Mouse (Mus musculus) brain, embryonic 14.5 days (tissue): Measurements from ENCODE around the gene Zdhhc9. TPM values are rescaled to one million over a fixed set of nuclear protein-coding genes. Genes with fewer than 3 reads are reported as not detected.
"Not testable (repeated sequence)": the region's sequence is repeated elsewhere in the genome, so short reads cannot be mapped to it uniquely, and the experiment has no call there.

Source experiments
- DNase-seq: peaks from one replicate; pipeline ENCODE4 v3.0.0-alpha.2; 2011; ENCODE audit warnings: low read depth
- CTCF ChIP-seq: fragments of 200-500 bp; IDR thresholded peaks from 2 replicates; pipeline ENCODE4 v1.5.1; 2012; ENCODE audit warnings: inconsistent platforms, mild to moderate bottlenecking, moderate library complexity, borderline replicate concordance; ENCODE audit not compliant: insufficient read depth, insufficient read length; ENCODE audit errors: extremely low read depth
- POLR2A ChIP-seq: fragments of 200-500 bp; IDR thresholded peaks from 2 replicates; pipeline ENCODE4 v1.6.1; 2012; ENCODE audit warnings: mild to moderate bottlenecking, inconsistent platforms, borderline replicate concordance; ENCODE audit not compliant: poor library complexity, insufficient read depth, insufficient read length, severe bottlenecking; ENCODE audit errors: extremely low read depth
- polyA plus RNA-seq: library from polyadenylated mRNA; depleted of rRNA; stranded (reverse); fragments of >200 nt; gene quantifications from 2 replicates; pipeline ENCODE4 v1.2.3, GENCODE M21; 2012; rRNA removed

The Zdhhc9 gene
- 53.6 and 65.2 TPM in 2 replicates for polyA plus RNA-seq

DNA sequence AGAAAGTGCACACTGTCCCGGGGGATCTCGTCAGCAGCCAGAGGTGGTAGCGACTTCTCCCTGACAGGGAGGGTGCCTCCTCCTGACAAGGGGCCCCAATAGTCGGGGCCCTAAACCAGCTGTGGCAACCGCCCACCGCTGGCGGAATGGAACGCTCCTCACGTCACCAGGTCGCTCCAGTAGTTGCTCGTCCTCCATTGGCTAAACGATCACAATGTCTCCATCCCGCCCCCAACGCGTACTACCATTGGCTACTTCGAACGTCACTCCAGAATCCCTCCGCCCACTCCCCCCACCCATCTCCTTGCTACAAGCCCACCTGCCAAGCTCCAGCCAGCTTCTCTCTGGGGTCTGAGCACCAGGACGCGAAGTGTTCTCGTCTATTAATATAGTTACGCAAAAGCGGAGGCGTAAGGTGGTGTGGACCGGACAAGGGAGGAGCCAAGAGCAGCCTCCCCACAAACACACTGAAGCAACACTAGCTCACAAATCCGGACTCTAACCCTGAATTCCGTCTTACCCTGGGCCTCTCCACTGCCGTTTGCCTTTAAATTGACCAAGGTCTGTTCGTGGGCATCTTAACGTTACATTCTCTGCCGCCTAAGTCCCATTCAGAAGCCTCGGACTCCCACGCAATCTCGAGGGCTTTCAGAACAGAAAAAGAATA, at the start of gene Zdhhc9:
TSS of gene Zdhhc9 (minus strand) at position 360 of the 667 bp plus-strand sequence.
- TF ChIP-seq POLR2A: peak; percentile 47; the same call in 1 of the 2 replicates
- no peak for TF ChIP-seq CTCF
- peak; percentile 97 for DNase-seq

DNA sequence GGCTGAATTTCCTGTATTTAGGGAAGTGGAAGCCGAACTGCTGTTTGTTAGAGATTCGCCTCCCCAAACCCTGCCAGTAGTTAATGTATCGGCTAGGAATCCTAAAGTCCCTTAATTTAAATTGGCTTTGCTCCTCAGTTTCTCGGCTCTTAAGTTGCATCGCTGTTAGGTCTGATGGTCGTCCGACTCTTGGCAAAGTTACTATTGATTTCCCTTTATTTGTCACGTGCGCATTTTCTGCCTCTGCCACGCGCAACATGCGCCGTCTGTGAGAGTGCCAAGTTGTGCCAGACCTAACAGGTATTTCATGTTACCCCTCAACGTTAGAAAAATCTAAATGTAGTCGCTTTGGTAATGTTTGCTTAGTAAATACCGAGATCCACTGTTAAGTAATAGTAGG, 48.3 kb upstream of the Zdhhc9 start:
- TF ChIP-seq CTCF: no peak
- no peak for TF ChIP-seq POLR2A
- DNase-seq: no peak

DNA sequence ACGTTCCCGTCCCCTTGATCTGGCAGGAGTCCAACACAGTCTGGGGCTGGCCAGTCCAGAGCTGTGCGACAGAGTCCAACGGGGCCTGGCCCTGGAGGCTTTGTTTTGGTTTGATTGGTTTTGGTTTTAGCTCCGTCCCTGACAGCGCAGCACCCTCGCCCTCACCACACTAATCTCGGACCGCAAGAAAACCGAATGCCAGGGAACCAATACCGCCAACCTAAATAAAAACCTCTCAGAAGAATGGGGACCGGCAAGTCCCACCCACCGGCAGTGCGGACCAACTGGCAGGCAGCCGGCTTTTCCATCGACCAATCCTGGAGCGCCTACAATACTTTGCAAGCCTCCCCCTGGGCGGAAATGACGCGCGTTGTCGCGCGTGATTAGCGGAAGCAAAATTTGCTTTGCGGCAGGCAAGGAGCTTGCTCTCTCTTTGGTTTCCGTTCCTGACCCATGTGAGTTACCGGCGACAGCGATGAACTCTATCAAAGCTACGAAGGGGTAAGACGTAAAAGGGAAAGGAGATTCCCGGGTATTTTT, 47.9 kb upstream of the Zdhhc9 start, which contains the start of gene Utp14a:
TSS of gene Utp14a (plus strand) at position 395 of the 540 bp plus-strand sequence.
- DNase-seq: peak; percentile 98
- TF ChIP-seq CTCF: no peak
- 0 out of 2 replicates have a peak, but pooled peaks have one; percentile 11 for TF ChIP-seq POLR2A

DNA sequence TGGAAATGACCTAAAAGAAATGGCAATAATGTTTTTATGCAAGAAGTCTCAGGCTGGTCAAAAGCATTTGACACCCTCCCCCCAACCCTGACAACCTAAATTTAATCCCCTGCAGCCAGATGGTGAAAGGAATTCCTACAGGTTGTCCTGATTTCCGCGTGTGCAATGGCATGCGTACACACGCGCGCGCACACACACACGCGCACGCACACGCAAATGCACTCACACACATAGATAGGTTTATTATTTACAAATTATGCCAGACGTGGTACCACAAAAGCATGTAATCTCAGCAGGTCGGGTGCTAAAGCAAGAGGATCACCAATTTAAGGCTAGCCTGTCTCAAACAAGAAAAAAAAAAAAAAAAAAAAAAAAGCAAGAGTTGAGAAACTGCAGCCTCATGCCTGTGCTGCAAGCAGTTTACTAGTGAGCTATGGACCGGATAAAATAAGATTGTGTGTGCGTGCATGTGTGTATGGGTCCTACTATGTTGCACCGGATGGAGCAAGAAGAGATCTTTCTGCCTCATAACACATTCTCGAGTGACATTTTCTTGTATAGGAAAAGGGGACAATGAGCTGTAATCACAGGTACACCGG, 47.3 kb upstream of the Zdhhc9 start:
- no peak for TF ChIP-seq CTCF
- TF ChIP-seq POLR2A: no peak
- peak; percentile 44 for DNase-seq

DNA sequence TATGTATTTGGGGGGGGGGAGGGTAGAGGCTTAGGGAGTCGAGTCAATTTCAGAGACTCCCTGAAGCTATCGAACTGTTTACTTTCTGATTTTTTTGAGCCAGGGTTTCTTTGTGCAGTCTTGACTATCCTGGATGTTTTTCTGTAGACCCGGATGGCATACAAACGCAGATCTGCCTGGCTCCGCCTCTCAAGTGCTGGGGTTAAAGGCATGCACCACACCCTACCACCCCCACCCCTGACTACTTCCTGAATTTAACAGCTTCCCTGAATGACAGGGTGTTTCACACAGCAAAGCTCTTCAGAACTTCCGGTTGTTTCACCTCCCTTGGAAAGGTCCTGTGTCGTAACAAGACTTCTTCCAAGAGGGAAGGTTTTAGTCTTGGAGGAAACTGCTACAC, 25.7 kb upstream of the Zdhhc9 start:
- no peak for TF ChIP-seq POLR2A
- no peak for TF ChIP-seq CTCF
- no peak for DNase-seq

DNA sequence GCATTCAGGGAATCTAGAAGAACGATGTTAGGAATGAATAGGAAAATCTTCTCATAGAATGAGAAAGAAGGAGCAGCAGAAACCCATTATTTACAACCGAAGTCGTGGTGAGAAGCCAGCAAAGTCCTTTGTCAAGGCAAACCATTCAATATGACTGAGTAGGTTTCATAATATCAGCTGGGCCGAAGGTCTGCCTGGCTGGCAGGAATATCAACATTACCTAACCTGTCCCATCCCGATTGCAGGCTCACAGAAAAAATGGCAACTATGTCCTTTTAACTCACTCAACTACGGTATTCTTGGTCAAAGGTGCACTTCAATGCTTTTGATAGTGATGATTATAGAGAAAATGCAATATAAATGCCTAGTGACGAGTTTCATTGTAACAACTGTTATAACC, 17.5 kb upstream of the Zdhhc9 start:
- no peak for DNase-seq
- TF ChIP-seq CTCF (no peak), POLR2A (no peak)

DNA sequence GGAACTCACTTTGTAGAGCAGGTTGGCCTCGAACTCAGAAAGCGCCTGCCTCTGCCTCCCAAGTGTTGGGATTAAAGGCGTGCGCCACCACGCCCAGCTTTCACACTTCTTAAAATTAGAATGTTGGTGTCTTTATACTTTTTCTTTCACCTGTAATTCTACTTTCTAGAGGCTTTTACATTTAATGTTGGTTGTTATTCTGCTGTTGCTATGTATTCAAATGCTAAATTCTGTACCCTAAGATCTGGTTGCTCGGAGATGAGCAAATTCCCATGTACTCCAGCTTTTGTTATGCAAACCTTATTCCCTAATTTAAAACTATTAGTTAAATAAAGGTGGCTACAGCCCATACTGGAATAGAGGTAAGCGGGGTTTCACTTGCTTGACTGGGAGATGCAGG, 14.0 kb upstream of the Zdhhc9 start:
- no peak for DNase-seq
- no peak for TF ChIP-seq POLR2A
- TF ChIP-seq CTCF: no peak

DNA sequence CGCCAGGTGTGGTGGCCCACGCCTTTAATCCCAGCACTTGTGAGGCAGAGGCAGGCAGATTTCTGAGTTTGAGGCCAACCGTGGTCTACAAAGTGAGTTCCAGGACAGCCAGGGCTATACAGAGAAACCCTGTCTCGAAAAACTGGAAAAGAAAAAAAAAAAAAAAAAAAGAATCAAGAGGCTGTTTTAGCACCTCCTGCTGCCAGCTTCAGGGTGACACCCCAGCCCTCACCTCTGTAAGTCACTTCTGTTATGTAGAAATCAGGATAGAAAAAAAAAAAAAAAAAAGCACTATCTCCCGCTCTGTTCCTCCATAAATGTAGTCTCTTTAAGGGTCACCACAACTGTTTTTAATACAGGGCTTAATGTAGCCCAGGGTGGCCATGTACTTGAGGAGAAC, 10.8 kb upstream of the Zdhhc9 start:
- TF ChIP-seq POLR2A (no peak), CTCF (no peak)
- no peak for DNase-seq

DNA sequence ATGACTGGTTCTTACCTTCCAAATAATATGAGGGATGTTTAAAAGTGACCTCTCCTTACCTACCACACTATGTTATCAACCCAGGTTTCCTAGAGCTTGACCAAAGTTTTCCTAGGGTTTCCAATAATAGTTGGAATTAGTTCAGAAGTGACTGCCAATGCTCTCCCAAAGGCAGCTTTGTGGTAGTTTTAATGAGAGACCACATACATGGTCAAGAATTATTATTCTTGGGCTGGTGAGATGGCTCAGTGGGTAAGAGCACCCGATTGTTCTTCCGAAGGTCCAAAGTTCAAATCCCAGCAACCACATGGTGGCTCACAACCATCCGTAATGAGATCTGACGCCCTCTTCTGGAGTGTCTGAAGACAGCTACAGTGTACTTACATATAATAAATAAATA, 1.1 kb upstream of the Zdhhc9 start:
- DNase-seq: not testable (repeated sequence)

DNA sequence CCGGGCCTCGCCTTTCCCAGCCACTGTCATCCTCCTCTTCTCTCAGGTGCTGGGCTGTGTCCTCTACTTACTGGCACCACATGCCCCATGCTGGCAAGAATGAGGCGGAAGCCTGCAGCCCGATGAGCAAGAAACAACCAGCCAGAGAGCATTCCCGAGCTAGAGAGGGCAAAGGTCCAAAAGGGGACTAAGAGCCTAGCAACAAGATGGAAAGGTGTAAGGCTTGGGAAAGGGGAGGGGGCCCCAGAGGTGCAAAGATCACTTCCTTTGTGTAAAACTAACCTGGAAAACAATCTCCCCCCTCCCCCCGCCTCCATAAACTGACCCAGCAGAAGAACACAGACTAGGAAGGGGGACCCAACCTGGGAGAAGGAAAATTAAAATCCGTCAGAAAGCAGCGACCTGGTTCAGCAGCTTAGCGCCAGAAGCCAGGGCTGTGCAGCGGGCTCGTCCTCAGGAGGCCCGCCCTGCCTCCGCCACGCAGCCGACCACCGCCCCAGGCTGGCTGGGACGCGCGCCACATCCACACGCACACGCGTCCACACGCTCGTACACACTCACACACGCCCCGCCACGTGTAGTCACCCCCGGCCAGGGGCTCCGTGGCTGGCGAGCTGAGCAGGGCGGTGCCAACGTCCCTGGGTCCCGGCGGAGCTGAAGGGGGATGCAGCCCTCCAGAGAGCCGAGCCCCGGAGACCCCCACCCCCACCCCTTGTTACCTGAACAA, 754 bp downstream of the Zdhhc9 start:
- DNase-seq: peak; percentile 62
- TF ChIP-seq POLR2A (no peak), CTCF (no peak)

DNA sequence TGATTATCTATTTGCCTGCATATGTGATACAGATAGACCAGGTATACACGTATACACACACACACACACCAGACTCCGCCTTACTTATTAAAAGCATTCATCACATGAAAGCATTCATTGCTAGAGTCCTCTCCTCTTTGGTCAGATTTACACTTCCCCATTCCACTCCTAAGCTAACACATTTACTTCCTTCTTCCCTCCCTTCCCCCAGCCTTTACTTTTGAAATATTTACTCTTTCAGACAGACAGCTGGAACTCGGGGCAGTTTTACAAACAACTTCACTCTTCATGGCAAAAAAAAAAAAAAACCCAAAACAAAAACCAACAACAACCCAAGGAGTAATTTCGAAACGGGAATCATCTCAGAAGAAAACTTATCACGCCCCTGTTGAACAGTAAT, 4.2 kb downstream of the Zdhhc9 start:
- no peak for DNase-seq
- no peak for TF ChIP-seq CTCF
- no peak for TF ChIP-seq POLR2A
